Mouse (Mus musculus) liver, adult 2 months (tissue): ENCODE results near the gene Nlrx1.

Experiments used
- CTCF ChIP-seq: fragments of 200-500 bp; IDR thresholded peaks from 2 replicates; pipeline ENCODE4 v1.5.1; 2011; ENCODE audit warnings: low read depth, low read length, control low read depth
- POLR2A ChIP-seq: fragments of 200-500 bp; IDR thresholded peaks from 2 replicates; pipeline ENCODE4 v1.6.1; 2011; ENCODE audit warnings: low read length, control low read depth; ENCODE audit not compliant: insufficient read depth; ENCODE audit errors: extremely low read depth

- TF ChIP-seq POLR2A (no peak), CTCF (no peak)
These were observed 1.7 kb downstream of the Nlrx1 start for GRCm38 (mm10) chr9:44266478-44267226.
